Mouse (Mus musculus) spleen, adult 2 months (tissue): ENCODE data around the gene Adamtsl3. TPM values are rescaled to one million over a fixed set of nuclear protein-coding genes. Genes with fewer than 3 reads are reported as not detected.
"Not testable (repeated sequence)": the region's sequence is repeated elsewhere in the genome, so short reads cannot be mapped to it uniquely, and the experiment has no call there.

ENCODE experiments used
- DNase-seq, 2 experiments: peaks; one replicate each; pipeline versions ENCODE4 v3.0.0 to v3.0.0-alpha.2; 2012 to 2021; ENCODE audit warnings: low spot score in 2 of 2, low read depth in 1 of 2
- H3K27ac ChIP-seq: fragments of 200-500 bp; 2 replicates; pipeline ENCODE4 v1.5.1; 2012; ENCODE audit warnings: low read length, inconsistent platforms; ENCODE audit not compliant: insufficient read depth
- H3K27me3 ChIP-seq: fragments of 200-500 bp; 2 replicates; pipeline ENCODE4 v1.6.1; 2012; ENCODE audit warnings: mild to moderate bottlenecking, moderate library complexity, low read length, inconsistent platforms; ENCODE audit not compliant: control insufficient read depth, insufficient read depth
- H3K36me3 ChIP-seq: fragments of 200-500 bp; 2 replicates; pipeline ENCODE4 v1.6.1; 2012; ENCODE audit warnings: mild to moderate bottlenecking, low read length, inconsistent platforms; ENCODE audit not compliant: control insufficient read depth, insufficient read depth
- H3K4me1 ChIP-seq: fragments of 200-500 bp; 2 replicates; pipeline ENCODE4 v1.6.1; 2011; ENCODE audit warnings: inconsistent platforms; ENCODE audit not compliant: control insufficient read depth, insufficient read depth, insufficient read length
- H3K4me3 ChIP-seq: fragments of 200-500 bp; 2 replicates; pipeline ENCODE4 v1.5.1; 2011; ENCODE audit warnings: mild to moderate bottlenecking, inconsistent platforms; ENCODE audit not compliant: insufficient read depth, insufficient read length; ENCODE audit errors: extremely low read depth
- CTCF ChIP-seq: fragments of 200-500 bp; IDR thresholded peaks from 2 replicates; pipeline ENCODE4 v1.5.1; 2011; ENCODE audit warnings: mild to moderate bottlenecking, inconsistent platforms; ENCODE audit not compliant: insufficient read depth, insufficient read length, insufficient replicate concordance; ENCODE audit errors: extremely low read depth
- POLR2A ChIP-seq: fragments of 200-500 bp; IDR thresholded peaks from 2 replicates; pipeline ENCODE4 v1.6.1; 2011; ENCODE audit warnings: low read depth, low read length, inconsistent platforms
- WGBS: fragments of 180-500 bp; shearing (Covaris S2); methylation state at CpG from one replicate; pipeline ENCODE4 v1.1.7; 2018; 5-methylcytosine and 5-hydroxymethylcytosine counted together
- polyA plus RNA-seq: library from polyadenylated mRNA; depleted of rRNA; stranded (reverse); fragments of >200 nt; gene quantifications from 2 replicates; pipeline ENCODE4 v1.2.3, GENCODE M21; 2012

The Adamtsl3 gene
- polyA plus RNA-seq, 1 experiment: 0.28 TPM

DNA sequence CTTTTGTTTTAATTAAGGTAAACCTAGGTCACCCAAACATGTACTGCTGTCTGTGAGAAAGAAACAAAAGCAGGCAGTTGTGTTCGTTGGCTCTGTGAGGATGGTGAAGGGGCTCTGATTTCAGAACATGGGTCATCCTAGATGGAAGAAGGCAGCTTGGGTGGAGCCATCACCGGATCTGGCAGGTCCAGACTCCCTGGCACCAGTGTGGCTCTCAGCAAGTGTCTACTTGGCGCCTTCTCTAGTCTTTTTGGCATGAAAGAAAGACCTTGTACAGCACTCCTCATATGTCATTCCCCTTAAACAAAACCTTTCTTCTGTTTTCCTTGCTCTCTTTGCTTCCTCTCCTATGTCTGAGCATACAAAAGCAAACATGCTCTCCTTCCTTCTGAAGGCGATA, 75.5 kb downstream of the Adamtsl3 start:
- Histone ChIP-seq H3K4me1 (no peaks in the 10 kb centered on the region), H3K36me3 (no peaks in the 10 kb centered on the region), H3K27me3 (no peaks in the 10 kb centered on the region; the same call in 1 of the 2 replicates), H3K27ac (no peak overlapping the region), H3K4me3 (no peak overlapping the region)
- 85% methylated on average over 4 of the region's 4 CpGs for WGBS
- no peak for DNase-seq
- TF ChIP-seq POLR2A: no peak
- TF ChIP-seq CTCF: no peak

GRCm38 (mm10) chr7:82416653-82417052, 81.2 kb downstream of the Adamtsl3 start:
- no peak for DNase-seq
- 82% methylated on average over 6 of the region's 6 CpGs for WGBS
- Histone ChIP-seq H3K27ac (no peak overlapping the region), H3K36me3 (no peaks in the 10 kb centered on the region), H3K4me1 (no peaks in the 10 kb centered on the region), H3K4me3 (no peak overlapping the region), H3K27me3 (no peaks in the 10 kb centered on the region)
- TF ChIP-seq POLR2A (no peak), CTCF (no peak)

DNA sequence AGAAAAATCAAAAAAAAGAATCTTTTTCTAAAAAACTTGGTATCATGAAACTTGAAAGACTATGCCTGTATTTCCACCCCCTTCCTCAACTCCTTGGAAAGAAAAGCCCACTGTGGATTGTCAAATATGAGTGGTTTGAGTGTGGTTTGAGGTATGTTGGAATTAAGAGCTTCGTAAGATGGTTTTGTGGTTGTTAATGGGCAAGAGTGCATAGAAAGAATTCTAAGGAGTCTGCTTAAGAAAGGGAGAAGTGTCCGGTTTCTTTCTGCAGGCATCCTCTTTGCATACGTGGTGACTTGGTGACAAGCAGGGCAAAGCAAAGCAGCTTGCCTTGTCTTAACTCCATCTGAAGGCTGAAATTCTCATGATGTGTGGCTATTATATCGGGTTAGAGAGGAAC, 81.6 kb downstream of the Adamtsl3 start:
- Histone ChIP-seq H3K4me1 (no peaks in the 10 kb centered on the region), H3K27ac (no peak overlapping the region), H3K27me3 (no peaks in the 10 kb centered on the region), H3K4me3 (no peak overlapping the region), H3K36me3 (no peaks in the 10 kb centered on the region)
- WGBS: 79% methylated on average over 4 of the region's 4 CpGs
- DNase-seq: no peak
- no peak for TF ChIP-seq POLR2A
- TF ChIP-seq CTCF: no peak

- not testable (repeated sequence) for H3K36me3 ChIP-seq, H3K4me3 ChIP-seq, H3K27me3 ChIP-seq, H3K27ac ChIP-seq, DNase-seq, H3K4me1 ChIP-seq
- 76% methylated on average over 6 of the region's 6 CpGs for WGBS
Measured at GRCm38 (mm10) chr7:82420329-82421052, 85.0 kb downstream of the Adamtsl3 start.

DNA sequence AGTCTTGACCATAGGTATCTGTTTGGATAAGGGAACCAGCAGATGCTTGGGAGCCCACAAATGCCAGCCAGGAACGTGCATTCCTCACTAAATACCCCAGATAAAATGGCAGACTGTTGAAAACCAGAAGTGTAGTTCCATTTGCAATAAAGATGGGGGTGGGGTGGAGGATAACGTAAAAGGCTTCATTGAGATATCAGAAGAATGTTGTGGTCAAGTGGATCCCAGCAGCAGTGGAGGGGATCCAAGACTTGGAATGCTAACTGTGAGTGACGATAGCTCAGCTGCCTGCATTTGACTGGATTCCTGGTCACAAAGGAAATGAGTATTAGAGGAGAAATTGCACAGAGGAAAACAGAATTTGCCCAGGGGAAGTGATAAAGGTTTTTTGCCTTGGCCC, 87.1 kb downstream of the Adamtsl3 start:
- TF ChIP-seq POLR2A (no peak), CTCF (no peak)
- Histone ChIP-seq H3K4me1 (no peaks in the 10 kb centered on the region), H3K27me3 (no peaks in the 10 kb centered on the region), H3K27ac (no peak overlapping the region), H3K36me3 (no peaks in the 10 kb centered on the region), H3K4me3 (no peak overlapping the region)
- no peak for DNase-seq
- 64% methylated on average over 3 of the region's 3 CpGs for WGBS

DNA sequence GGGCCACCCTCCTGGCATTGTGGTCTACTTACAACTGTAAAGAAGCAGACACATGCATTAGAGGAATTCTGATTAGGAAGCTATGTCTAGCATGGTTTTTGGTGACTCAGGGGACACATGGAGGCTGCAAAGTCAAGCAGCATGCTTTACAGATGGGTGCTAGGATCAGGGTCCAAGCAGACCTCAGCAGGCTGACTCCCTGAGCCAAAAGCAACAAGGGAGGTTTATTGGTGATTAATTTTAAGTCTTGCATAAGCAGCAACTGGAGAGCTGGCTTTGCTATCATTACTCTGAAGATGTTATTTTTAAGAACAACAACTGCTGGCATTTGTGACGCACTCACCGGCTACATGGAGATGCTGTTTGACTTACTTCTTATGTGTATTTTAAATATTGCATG, 88.1 kb downstream of the Adamtsl3 start:
- H3K36me3 ChIP-seq: no peaks in the 10 kb centered on the region
- TF ChIP-seq CTCF (no peak), POLR2A (no peak)
- no peak overlapping the region for H3K4me3 ChIP-seq
- H3K27me3 ChIP-seq: no peaks in the 10 kb centered on the region
- DNase-seq: no peak
- H3K27ac ChIP-seq: no peak overlapping the region
- 95% methylated on average over 2 of the region's 2 CpGs for WGBS
- no peaks in the 10 kb centered on the region for H3K4me1 ChIP-seq

DNA sequence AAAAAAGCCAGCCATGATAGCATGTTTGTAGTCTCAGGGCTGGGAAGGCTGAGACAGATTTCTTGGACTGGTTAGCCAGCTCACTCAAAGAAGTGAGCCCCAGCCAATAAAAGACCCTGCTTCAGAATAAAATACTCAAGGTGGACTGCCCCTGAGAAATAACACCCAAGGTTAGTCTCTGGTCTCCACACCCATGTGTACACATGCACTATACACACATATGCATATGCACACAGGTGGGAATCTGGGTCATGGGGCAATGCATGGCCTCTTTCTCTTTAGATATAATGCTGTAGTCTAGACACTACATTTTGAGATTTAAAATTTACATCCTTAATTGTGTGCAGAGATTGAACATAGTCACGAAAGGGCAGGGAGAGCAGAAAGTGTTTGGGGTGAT, 88.8 kb downstream of the Adamtsl3 start:
- DNase-seq: no peak
- Histone ChIP-seq H3K27ac (no peak overlapping the region), H3K27me3 (no peaks in the 10 kb centered on the region), H3K36me3 (no peaks in the 10 kb centered on the region), H3K4me1 (no peaks in the 10 kb centered on the region), H3K4me3 (no peak overlapping the region)
- TF ChIP-seq POLR2A: no peak
- TF ChIP-seq CTCF: no peak
- WGBS: 80% methylated on average over 1 of the region's 1 CpGs
